In the genomic region with DNA sequence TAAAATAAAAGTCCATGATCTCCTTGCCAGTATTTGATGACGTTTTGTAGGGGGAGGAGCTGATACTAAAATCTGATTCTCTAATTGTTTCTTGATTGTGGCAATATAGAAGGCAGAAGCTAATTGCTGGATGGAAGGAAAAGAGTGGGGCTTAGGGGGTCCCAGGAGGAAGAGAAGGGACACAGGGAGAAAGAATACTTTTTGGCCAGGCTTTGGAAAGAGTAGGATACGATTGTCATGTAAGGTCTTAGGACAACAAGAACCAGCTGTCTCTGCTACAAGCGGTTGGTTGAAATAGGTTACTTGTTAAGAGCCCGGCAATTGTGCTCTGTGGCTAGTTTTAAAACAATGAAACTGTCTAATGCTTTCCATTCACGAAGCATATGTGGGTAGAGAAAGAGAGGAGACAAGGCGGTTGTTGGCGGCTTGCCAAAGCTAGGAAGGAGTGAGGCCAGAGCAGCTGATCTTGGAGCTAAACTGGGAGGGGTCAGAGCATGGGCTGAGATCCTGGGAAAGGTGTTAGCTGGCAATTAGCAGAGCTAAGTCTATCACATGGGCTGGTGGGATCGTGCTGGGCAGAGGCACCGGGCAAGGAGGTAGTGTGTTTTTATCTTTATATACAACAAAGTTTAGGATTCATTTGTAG, we compare ENCODE assay signal across 8 mouse cellular contexts. TPM values are rescaled to one million over a fixed set of nuclear protein-coding genes. Genes with fewer than 3 reads are reported as not detected.
A peak's percentile ranks its signal among the peaks of the same experiment; 100 is the strongest.
DNase-seq lines count a peak whose midpoint lies in the region; ATAC-seq lines count a peak whose summit lies in the region.

No protein-coding gene starts in this region.

- intact Hi-C loops in heart, postnatal 25 days (cut with DNase I), result no loop called here

- DNase-seq in heart, adult 11 months, result peak; percentile 91
- no peak for DNase-seq in heart, postnatal 25 days (ENCODE audit: low spot score)
- peak; percentile 31 for DNase-seq in brain, adult 2 months (ENCODE audit: low read depth, low spot score)
- DNase-seq in forelimb bud, embryonic 11.5 days (ENCODE audit: low read depth, low spot score), result peak; percentile 20
- DNase-seq in kidney, postnatal 4 days, result peak; percentile 48 to 61
- DNase-seq in right cerebral cortex, adult 18-20 months, result peak; percentile 20
- no peak for DNase-seq in lung, postnatal 14 days

- no peak for ATAC-seq in activated CD4-positive, CD25-positive, alpha-beta regulatory T cell, adult 4 months

RNA-seq across cellular contexts. Expression of gene 4930474N05Rik, which starts 45.8 kb away (rescaled TPM):
- total RNA-seq in heart, postnatal 25 days (2021), result not detected
- polyA plus RNA-seq in activated CD4-positive, CD25-positive, alpha-beta regulatory T cell, adult 4 months (2017; shearing (Covaris generic)), result not detected

Comparison
In these comparisons a context has a peak if more than half of its experiments do, and no peak if none do; other contexts are left out.
1. DNase-seq: peak in heart, adult 11 months (single experiment), brain, adult 2 months (single experiment), forelimb bud, embryonic 11.5 days (single experiment), kidney, postnatal 4 days (2 of 2) and right cerebral cortex, adult 18-20 months (single experiment); none in heart, postnatal 25 days (single experiment) and lung, postnatal 14 days (single experiment).